Mouse (Mus musculus): Measurements from ENCODE around the gene Kif23.

DNA sequence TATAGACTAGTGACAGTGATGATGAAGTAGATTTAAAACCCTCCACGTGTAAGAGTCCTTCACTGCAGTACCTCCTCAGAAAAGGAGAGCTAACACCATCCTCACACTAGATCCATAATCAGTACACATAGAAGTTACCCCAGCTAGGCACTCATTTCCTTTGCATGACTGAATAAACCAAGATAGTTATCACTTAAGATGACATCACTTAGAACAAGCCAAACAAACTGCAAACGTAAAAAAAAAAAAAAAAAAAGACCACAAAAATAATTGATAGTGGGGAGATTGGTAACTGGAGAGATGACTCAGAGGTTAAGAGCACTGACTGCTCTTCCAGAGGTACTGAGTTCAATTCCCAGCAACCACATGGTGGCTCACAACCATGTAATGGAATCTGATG, 13.2 kb downstream of the Kif23 start:
- TF ChIP-seq CTCF (IDR thresholded peaks at IDR 0.05; ENCODE audit: low read depth, low read length) (no peak), POLR2A (IDR thresholded peaks at IDR 0.05; ENCODE audit: extremely low read depth, insufficient read depth, low read length) (no peak)
